Mouse (Mus musculus): ENCODE measurements around the gene Axl. TPM values are rescaled to one million over a fixed set of nuclear protein-coding genes. Genes with fewer than 3 reads are reported as not detected.

The Axl gene
- total and polyA plus RNA-seq, 3 experiments: 0.19 to 0.98 (median 0.96) TPM

DNA sequence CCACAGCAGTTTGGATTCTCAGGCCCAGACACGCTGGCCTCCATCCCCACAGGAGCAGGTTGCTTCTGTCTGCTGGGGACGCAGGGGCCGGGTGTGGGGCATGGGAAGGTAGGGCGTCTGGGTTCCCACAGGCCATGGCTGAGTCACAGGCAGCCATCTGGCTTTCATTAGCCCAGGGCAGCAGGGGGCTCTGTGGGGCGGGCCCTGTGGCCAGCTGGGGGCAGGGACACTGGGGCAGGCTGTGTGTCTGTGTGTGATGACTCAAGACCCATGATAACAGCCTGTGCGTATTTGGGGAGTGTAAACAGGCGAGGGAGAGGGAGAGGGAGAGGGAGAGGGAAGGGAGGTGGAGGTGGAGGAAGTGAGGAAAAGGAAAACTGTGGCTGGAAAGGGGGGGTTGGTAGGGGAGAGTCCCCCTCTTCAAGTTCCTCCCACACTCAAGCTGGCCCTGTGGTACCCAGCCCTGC lies 76.7 kb downstream of the Axl start:
- no peaks in the 10 kb centered on the region for H3K9me3 ChIP-seq (replicated peaks; ENCODE audit: low read length)
- peaks cover 28 to 70% of the 10 kb centered on the region in 2 experiments for H3K4me1 ChIP-seq (ENCODE audit: control insufficient read depth in 1 of 2, insufficient read depth in 2 of 2)
- H3K27me3 ChIP-seq (replicated peaks): no peaks in the 10 kb centered on the region
- H3K4me2 ChIP-seq (ENCODE audit: insufficient read depth, low read depth, poor library complexity, severe bottlenecking): no peak overlapping the region
- H3K9ac ChIP-seq (ENCODE audit: insufficient read depth, low read depth): no peak overlapping the region
- TF ChIP-seq RAD21 (IDR thresholded peaks at IDR 0.05; ENCODE audit: low read depth, low read length) (no peak), ZKSCAN1 (IDR thresholded peaks at IDR 0.05; ENCODE audit: borderline replicate concordance, low read depth, low read length) (no peak), BHLHE40 (IDR thresholded peaks at IDR 0.05; ENCODE audit: low read depth, low read length) (no peak), MAX (IDR thresholded peaks at IDR 0.05; ENCODE audit: low read length) (no peak), E2F4 (IDR thresholded peaks at IDR 0.05; ENCODE audit: insufficient replicate concordance, low read depth, low read length) (no peak), EP300 (IDR thresholded peaks at IDR 0.05; ENCODE audit: low read length) (no peak), JUN (IDR thresholded peaks at IDR 0.05; ENCODE audit: insufficient read depth, low read depth, low read length) (no peak), SIN3A (IDR thresholded peaks at IDR 0.05; ENCODE audit: low read length) (0 out of 2 replicates have a peak, but pooled peaks have one; percentile 9), USF2 (conservative IDR thresholded peaks at IDR 0.05; ENCODE audit: low read depth, low read length) (no peak), PAX5 (IDR thresholded peaks at IDR 0.05; ENCODE audit: low read length) (no peak), NRF1 (IDR thresholded peaks at IDR 0.05; ENCODE audit: low read depth, low read length) (no peak), ETS1 (conservative IDR thresholded peaks at IDR 0.05; ENCODE audit: low read depth, low read length) (peak; percentile 64), KAT2A (IDR thresholded peaks at IDR 0.05; ENCODE audit: insufficient replicate concordance, low read length) (no peak), CHD2 (IDR thresholded peaks at IDR 0.05; ENCODE audit: low read length) (0 out of 2 replicates have a peak, but pooled peaks have one; percentile 14)
- H3K79me2 ChIP-seq (replicated peaks; ENCODE audit: control insufficient read depth, extremely low read depth, insufficient read depth, poor library complexity, severe bottlenecking): 0 out of 2 replicates have a peak, but pooled peaks cover 1% of the 10 kb centered on the region
- no peak overlapping the region for H3K4me3 ChIP-seq (replicated peaks in 1 of 3; ENCODE audit: low read depth in 2 of 3, low read length in 2 of 3, poor library complexity in 1 of 3)
- dilution Hi-C loops (cut with MboI; ENCODE audit: extremely low pct_ligation_motif_present, extremely low pct_unique_long_range_greater_than_20kb, low sequenced_read_pairs) (no loop called here), in situ Hi-C loops (cut with MboI; ENCODE audit: low pct_ligation_motif_present, low pct_unique_long_range_greater_than_20kb, low sequenced_read_pairs) (no loop called here)
- DNase-seq (ENCODE audit: extremely low read depth): peak; percentile 66
- peak overlapping the region; percentile 69 for H3K27ac ChIP-seq (ENCODE audit: insufficient read depth, low read depth)
- peaks cover 57 to 86% of the 10 kb centered on the region in 2 experiments for H3K36me3 ChIP-seq (replicated peaks in 1 of 2; ENCODE audit: control insufficient read depth in 1 of 2, insufficient read depth in 1 of 2, low read length in 1 of 2)

- Histone ChIP-seq H3K27me3 (replicated peaks) (no peaks in the 10 kb centered on the region), H3K4me2 (ENCODE audit: insufficient read depth, low read depth, poor library complexity, severe bottlenecking) (no peak overlapping the region), H3K9ac (ENCODE audit: insufficient read depth, low read depth) (no peak overlapping the region), H3K4me1 (ENCODE audit: control insufficient read depth in 1 of 2, insufficient read depth in 2 of 2) (peaks cover 33 to 75% of the 10 kb centered on the region in 2 experiments), H3K79me2 (replicated peaks; ENCODE audit: control insufficient read depth, extremely low read depth, insufficient read depth, poor library complexity, severe bottlenecking) (no peaks in the 10 kb centered on the region), H3K9me3 (replicated peaks; ENCODE audit: low read length) (no peaks in the 10 kb centered on the region), H3K36me3 (replicated peaks in 1 of 2; ENCODE audit: control insufficient read depth in 1 of 2, insufficient read depth in 1 of 2, low read length in 1 of 2) (peaks cover 58 to 86% of the 10 kb centered on the region in 2 experiments), H3K4me3 (replicated peaks in 1 of 3; ENCODE audit: low read depth in 2 of 3, low read length in 2 of 3, poor library complexity in 1 of 3) (no peak overlapping the region), H3K27ac (ENCODE audit: insufficient read depth, low read depth) (peak overlapping the region; percentile 69)
- TF ChIP-seq JUN (IDR thresholded peaks at IDR 0.05; ENCODE audit: insufficient read depth, low read depth, low read length) (no peak), ETS1 (conservative IDR thresholded peaks at IDR 0.05; ENCODE audit: low read depth, low read length) (peak; percentile 49), BHLHE40 (IDR thresholded peaks at IDR 0.05; ENCODE audit: low read depth, low read length) (no peak; the same call in 1 of the 2 replicates), MAFK (IDR thresholded peaks at IDR 0.05; ENCODE audit: insufficient replicate concordance, low read length) (no peak), ELF1 (IDR thresholded peaks at IDR 0.05; ENCODE audit: low read depth, low read length) (no peak), EP300 (IDR thresholded peaks at IDR 0.05; ENCODE audit: low read length) (peak; percentile 48), TCF12 (IDR thresholded peaks at IDR 0.05; ENCODE audit: low read depth, low read length) (peak; percentile 46; the same call in 1 of the 2 replicates), POLR2AphosphoS2 (IDR thresholded peaks at IDR 0.05; ENCODE audit: low read depth, low read length) (no peak), JUND (conservative IDR thresholded peaks at IDR 0.05; ENCODE audit: low read depth, low read length) (no peak), ZNF384 (IDR thresholded peaks at IDR 0.05; ENCODE audit: low read depth, low read length) (no peak), KAT2A (IDR thresholded peaks at IDR 0.05; ENCODE audit: insufficient replicate concordance, low read length) (no peak), MAX (IDR thresholded peaks at IDR 0.05; ENCODE audit: low read length) (0 out of 2 replicates have a peak, but pooled peaks have one; percentile 13), USF1 (IDR thresholded peaks at IDR 0.05; ENCODE audit: low read depth, low read length) (no peak), CHD2 (IDR thresholded peaks at IDR 0.05; ENCODE audit: low read length) (no peak), PAX5 (IDR thresholded peaks at IDR 0.05; ENCODE audit: low read length) (no peak), RCOR1 (conservative IDR thresholded peaks at IDR 0.05; ENCODE audit: low read depth, low read length) (no peak), E2F4 (IDR thresholded peaks at IDR 0.05; ENCODE audit: insufficient replicate concordance, low read depth, low read length) (no peak), NELFE (IDR thresholded peaks at IDR 0.05; ENCODE audit: low read depth, low read length) (no peak)
- dilution Hi-C loops (cut with MboI; ENCODE audit: extremely low pct_ligation_motif_present, extremely low pct_unique_long_range_greater_than_20kb, low sequenced_read_pairs) (no loop called here), in situ Hi-C loops (cut with MboI; ENCODE audit: low pct_ligation_motif_present, low pct_unique_long_range_greater_than_20kb, low sequenced_read_pairs) (no loop called here)
- DNase-seq (ENCODE audit: extremely low read depth): peak; percentile 66
Observed at GRCm38 (mm10) chr7:25711165-25711564, 77.3 kb downstream of the Axl start.

Data from CH12.LX (cell line).